Mouse (Mus musculus): Measurements from ENCODE around the gene Magi1.

DNA sequence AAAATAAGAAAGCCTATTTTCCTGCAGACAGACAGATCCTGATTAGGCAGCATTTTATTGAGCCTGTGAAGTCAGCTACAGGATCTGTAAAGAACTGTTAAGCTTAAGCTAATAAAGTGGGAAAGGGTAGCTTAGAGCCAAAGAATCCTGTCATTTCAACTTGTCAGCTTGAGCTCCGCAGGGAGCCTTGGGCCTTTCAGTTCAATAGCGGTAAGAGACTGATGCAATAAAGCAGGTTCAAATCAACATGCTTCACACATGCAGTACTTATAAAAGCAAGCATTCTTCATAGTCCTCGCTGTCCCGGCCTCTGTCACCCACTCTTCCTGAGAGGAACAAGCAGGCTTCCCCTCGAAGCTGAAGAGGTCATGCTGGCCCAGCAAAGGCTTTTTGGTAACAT, 199.0 kb downstream of the Magi1 start:
- TF ChIP-seq CTCF (IDR thresholded peaks at IDR 0.05 in 2 of 3, conservative IDR thresholded peaks at IDR 0.05 in 1 of 3; ENCODE audit: control insufficient read depth in 1 of 3, insufficient read depth in 1 of 3, low read depth in 2 of 3, low read length in 3 of 3, poor library complexity in 1 of 3, severe bottlenecking in 1 of 3): no peak
- no peak for TF ChIP-seq KAT2A (conservative IDR thresholded peaks at IDR 0.05; ENCODE audit: low read depth, low read length)
- TF ChIP-seq SMC3 (IDR thresholded peaks at IDR 0.05; ENCODE audit: low read depth, low read length): no peak
- TF ChIP-seq BHLHE40 (IDR thresholded peaks at IDR 0.05; ENCODE audit: borderline replicate concordance, low read depth, low read length): no peak
- no peak for TF ChIP-seq EP300 (IDR thresholded peaks at IDR 0.05; ENCODE audit: low read depth in 1 of 2, low read length in 2 of 2)
- no peak for TF ChIP-seq MXI1 (IDR thresholded peaks at IDR 0.05; ENCODE audit: low read depth, low read length)

All from MEL (cell line).